Mouse (Mus musculus): ENCODE data around the gene Plxdc1.

Gene Plxdc1

DNA sequence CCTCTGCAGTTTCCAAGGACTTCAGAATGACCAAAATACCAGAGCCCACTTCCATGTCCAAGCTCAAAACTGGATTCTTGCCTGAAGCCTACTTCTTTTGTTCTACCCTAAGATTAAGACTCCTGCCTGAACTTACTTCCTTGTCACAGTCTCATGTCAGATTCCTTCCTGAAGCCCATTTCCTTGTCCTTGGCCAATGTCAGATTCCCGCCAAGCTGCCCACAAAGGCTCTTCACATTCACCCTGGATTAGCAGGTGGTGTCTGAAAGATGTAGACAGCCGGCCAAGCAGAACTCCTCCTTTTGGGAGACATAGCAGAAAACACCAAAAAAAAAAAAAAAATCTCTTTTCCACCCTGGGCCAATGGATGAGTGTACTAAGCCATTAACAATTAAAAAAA lies 70.8 kb downstream of the Plxdc1 start:
- peak; percentile 73 for DNase-seq (ENCODE audit: low read depth, low spot score)

DNA sequence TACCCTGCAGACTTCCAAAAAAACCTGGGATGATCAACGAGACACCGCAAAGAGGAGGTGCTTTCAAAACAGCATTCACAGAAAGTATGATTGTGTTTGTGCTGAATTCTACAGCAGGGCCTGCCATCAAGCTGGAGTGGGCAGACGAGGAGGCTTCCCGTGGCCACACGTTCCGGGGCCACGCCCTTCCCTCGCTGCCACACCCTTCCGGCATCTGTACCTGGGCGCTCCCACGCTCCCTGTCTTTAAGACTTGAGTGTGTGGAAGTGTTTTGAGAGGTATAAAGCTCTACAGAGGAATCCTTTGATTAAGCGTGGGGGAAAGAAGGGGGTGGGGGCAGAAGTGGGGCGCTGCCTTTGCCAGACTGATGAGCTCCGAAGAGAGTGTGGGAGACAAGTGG lies 73.1 kb downstream of the Plxdc1 start:
- DNase-seq (ENCODE audit: low read depth, low spot score) = peak; percentile 60

DNA sequence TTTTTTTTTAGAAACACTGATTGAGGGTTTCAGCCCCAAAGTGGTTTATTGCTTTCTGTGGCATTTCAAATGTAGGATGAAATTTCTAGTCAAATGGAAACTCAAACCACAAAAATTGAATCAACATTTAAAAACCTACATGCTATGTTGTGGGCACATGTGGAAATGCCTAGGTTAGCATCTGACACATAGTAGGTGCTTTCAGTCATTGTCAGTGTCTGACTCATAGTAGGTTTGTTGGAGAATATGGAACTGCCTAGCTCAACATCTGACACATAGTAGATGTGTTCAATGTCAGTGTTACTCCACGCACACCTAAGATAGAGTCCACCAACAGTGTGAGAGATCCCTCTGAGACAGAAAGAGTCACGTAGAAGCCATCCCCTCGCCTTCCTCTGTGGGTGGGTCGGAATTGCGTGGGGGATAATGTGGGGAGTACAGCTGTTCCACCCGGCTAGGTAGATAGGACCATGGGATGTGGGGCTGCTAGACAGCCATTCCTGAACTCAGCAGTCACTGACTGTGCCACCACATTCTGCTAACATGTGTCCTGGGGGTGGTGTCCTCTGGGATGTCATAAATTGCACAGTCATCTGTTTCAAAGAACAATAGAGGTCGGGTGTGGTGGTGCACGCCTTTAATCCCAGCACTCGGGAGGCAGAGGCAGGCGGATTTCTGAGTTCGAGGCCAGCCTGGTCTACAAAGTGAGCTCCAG lies 77.5 kb downstream of the Plxdc1 start:
- DNase-seq (ENCODE audit: low read depth, low spot score) = peak; percentile 27

DNA sequence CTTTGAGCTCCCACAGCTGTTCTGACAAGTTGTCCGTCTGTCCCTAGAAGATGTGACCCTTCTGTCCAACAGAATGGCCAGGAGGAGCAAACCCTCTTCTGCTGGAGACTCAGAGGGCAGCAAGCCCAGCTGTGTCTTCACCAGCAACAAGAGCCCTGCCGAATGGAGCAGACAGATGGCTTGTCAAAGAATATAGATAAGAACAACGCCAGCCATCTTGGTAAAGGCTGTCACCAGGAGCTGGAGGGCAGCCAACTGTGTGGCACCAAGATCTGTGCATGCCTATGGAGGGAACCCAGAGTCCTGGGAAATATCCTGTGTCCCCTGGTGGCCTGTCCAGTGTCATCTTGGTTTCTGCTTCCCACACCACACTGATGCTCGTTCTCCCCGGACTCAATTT lies 78.3 kb downstream of the Plxdc1 start:
- DNase-seq (ENCODE audit: low read depth, low spot score) = no peak

DNA sequence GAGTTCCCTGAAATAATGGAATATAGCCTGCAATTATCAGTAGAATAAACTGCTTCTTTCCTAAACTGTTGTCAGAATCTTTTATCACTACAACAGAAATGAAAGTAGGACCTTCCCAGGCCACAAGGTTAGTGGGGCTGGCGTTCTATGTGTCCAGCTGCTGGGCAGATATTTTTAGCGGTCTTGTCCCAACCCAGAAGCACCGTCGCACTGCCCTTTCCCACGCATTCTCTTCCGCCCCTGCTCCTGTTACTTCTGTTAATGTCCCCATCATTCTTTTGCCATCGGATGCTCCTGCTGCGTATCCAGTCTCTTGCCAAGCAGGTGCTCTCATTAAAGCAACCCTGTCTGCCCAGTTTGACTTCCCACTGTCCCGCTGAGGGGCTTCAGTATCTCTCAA lies 79.3 kb downstream of the Plxdc1 start:
- DNase-seq (ENCODE audit: low read depth, low spot score) = no peak

DNA sequence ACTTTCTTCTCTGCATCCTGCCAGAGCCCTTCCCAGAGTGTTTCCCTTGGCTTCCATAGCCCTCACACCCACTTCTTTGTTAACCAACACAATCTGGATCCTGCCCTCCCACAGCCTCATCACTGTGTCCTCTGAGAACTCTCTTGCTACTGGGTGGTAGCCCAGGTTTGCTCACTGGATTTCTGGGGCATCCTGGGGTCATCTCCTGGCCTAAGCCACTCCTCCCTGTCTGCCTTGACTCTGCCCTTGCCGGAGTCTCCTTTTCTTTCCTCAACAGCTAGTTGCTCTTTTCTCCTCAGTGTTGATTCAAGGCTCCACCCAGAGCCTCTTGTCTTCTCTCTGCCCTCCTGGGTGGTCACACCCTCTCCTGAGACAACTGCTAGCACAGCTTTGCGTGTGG lies 80.3 kb downstream of the Plxdc1 start:
- DNase-seq (ENCODE audit: low read depth, low spot score) = peak; percentile 88

DNA sequence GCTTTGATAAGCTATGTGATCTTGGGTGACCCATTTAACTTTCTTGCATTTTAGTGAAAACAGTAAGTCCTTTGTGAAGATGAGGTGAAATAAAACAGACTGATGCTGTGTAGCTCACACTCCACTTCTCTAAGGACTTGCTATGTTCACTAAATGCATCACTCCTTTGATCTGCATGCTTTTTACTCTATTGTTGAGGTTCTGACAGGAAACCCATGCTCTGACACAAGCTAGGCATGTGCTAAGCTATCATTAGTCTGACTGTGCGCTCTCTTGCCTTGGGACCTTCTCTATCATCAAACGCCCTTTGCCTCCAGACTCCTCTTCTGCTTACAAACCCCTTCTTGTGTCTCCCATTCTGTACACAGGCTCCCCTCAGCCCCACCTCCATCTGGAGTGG lies 80.7 kb downstream of the Plxdc1 start:
- DNase-seq (ENCODE audit: low read depth, low spot score) = no peak

DNA sequence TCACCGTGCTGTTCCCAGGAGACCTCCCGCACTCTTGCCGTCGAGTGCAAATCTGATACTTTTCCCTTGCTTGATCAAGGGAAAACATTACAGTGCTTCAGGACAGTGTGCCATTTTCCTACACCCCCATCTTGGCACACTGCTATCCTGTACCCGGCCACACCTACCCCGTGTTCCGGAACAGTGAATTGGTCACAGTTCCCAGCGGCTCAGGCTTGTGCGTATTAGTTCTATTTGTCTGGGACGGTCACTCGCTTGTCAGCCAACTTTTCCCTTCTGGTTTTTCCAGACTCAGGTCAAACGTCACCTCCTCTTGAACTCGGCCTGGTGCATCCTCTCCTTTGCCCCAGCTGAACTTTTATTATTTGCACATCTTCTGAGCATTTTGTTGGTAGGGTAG lies 81.4 kb downstream of the Plxdc1 start:
- no peak for DNase-seq (ENCODE audit: low read depth, low spot score)

DNA sequence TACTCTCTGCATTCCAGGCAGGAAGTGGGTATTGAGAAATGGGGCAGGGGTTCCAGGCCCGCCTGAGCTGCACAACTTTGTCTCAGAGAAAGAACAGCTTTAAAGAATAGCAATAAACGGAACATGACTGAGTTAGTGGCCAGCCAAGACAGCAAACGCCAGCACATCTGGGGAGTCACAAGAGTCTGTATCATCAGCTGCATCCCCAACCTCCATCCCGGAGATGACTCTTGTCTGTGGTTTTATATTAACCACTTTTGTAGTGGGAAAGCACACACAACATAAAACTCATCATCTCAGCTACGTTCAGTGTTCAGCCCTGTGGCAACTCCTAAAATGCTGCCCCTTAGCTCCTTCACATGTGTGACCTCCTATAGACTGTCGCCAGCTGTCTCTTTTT lies 84.4 kb downstream of the Plxdc1 start:
- no peak for DNase-seq (ENCODE audit: low read depth, low spot score)

DNA sequence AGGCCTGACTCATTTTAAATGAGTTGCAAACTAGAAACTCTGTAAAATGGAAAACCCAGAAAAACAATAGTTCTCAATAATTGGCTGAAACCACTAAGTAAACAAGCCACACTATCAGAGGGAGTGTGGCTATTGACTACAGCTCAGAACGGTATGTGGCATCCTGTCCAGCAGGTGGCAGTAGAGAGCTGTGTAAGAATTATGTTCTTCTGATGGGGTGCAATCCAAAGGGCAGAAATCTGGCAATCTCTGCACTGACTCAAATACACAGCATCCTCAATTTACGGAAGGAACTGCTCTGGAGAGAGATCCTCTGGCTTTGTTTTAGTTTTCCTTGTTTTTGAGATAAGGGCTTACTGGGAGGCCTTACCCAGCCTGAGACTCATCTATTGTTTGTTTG lies 86.4 kb downstream of the Plxdc1 start:
- peak; percentile 84 for DNase-seq (ENCODE audit: low read depth, low spot score)

DNA sequence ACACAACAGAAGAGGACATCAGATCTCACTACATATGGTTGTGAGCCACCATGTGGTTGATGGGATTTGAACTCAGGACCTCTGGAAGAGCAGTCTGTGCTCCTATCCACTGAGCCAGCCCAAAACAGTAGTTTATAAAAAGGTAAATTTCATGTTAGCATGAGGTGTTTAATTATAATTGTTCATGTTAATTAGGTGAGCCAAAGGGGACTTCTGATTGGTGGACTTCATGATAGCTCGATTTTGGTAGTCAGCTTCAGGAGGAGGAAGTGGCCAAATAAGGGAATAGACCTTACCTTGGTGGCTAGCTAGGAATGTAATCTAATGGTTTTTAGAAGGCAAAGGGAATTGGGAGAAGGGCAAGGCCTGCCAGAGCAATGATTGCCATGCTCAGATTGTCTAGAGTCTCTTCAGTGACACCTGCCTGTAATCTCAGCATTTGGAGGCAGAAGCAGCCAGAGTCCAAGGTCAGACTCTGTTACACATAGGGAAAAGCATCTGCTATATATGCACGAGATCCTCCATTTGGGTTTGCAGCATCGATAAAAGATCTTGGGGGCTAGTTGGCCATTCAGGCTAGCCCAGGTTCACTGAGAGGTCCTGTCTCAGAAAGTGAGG lies 88.6 kb downstream of the Plxdc1 start:
- DNase-seq (ENCODE audit: low read depth, low spot score) = no peak

DNA sequence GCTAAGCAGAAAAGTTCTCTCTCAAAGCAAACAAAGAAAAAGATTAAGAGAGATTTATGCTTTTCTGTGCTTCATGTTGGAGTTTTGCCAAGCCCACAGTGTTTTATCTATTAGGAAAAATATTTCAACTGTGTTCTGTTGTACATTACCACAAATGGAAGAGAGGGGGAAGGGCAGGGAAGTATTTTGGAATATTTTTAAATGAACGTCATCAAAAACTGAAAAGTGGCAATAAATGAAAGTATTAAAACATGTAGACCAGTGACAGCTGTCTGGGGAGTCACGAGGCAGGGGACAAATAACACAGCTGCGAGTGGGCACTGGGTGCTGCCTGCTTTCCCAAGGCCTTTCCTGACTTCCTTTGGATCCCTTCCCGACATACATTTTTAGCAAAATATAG lies 89.6 kb downstream of the Plxdc1 start:
- no peak for DNase-seq (ENCODE audit: low read depth, low spot score)

DNA sequence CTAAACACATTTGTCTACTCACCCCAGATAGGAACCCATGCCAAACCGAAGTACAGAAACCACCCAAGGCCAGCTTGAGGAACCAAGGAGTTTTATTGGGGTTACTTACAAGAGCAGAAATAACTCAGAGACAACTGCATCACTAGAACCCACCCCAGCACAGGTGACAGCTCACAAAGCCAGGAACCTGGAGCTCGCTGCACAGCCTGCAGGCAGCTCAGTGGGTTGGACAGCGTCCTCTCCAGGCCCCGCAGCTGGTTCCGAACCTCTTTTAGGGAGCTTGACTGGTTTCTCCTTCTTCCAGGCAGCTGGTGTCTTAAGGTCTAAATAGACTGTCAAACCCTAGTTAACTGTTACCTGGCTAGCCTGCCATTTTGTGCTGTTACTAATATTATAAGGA lies 94.4 kb downstream of the Plxdc1 start:
- no peak for DNase-seq (ENCODE audit: low read depth, low spot score)

DNA sequence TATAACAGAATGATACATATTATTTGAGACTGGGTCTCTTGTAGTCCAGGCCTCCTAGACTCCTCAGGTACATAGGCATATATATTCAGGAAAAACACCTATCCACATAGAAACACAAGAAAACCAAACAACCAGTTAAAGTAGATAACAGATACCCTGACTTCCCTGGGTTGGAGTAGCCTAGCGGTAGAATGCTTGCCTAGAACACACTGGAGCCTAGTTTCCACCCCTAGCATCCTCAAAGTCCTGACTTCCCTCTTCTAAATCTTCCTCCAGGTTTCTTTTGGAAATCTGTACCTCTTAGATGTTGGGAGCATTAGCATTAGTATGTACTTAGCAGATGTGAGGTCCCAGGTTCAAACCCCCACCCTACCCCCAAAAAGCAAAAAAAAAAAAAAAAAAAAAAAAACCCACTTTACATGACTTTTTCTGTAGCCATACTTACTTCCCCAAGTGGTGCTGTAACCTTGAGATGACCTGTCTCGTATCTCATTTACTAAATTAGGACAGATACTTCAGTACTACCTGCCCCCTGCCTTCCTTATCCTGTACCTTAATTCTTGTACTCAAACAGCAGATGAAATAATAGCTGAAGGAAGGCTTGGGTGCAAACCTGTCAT lies 100.8 kb downstream of the Plxdc1 start:
- DNase-seq (ENCODE audit: low read depth, low spot score) = no peak

DNA sequence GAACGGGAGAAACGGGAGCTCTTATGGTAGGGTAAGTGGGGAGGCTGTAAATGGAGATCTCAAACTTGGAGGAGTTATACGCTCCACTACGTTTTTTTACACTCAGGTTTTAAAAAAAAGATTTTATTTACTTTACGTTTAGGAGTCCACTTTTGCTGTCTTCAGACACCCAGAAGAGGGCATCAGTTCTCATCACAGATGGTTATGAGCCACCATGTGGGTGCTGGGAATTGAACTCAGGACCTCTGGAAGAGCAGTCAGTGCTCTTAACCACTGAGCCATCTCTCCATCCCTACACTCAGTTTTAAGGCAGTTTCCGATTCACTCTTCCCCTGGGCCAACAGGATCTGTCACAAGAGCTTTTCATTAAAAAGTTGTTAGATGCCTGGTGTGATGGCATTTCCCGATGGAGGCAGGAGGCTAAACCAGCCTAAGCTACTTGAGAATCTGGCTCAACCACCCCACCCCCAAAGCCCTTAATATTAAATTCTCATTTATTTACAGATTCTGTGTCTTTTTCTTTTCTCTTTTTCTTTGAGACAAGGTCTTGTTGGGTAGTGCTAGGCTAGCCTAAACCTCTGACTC lies 101.6 kb downstream of the Plxdc1 start:
- no peak for DNase-seq (ENCODE audit: low read depth, low spot score)

DNA sequence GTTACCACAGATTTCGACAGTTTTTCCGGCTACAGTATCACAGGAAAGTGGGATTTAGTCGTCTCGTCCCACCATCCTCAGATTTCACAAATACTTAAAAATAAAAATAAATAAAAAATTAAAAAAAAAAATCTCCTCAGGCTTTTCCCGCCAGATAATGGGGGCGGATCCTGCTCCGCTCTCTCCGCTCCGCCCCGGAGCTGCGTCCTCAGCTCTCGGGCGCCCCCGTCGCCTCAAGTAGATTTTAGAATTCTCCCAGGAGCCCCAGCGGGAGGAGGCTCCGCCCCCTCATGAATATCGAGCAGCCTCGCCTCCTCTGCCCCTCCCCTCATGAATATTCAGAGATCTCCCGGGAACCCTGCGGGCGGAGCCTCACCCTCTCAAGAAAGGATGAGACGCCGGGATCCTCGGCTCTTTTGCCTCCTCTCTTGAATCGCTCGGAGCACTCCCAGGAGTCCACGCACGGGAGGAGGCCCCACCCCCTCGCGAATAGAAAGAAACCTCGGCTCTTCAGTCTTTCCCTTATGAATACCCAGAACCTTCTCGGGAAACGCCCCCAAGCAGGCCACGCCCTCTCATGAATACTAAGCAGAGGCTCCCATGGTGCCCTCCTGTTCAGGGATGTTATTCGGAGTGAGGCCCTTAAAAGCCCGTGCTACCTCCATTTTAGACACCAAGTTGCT lies 102.2 kb downstream of the Plxdc1 start, which contains the start of gene Fbxo47:
Fbxo47 (minus strand) TSS at position 237 of the 683 bp plus-strand sequence.
- DNase-seq (ENCODE audit: low read depth, low spot score) = peak; percentile 99

DNA sequence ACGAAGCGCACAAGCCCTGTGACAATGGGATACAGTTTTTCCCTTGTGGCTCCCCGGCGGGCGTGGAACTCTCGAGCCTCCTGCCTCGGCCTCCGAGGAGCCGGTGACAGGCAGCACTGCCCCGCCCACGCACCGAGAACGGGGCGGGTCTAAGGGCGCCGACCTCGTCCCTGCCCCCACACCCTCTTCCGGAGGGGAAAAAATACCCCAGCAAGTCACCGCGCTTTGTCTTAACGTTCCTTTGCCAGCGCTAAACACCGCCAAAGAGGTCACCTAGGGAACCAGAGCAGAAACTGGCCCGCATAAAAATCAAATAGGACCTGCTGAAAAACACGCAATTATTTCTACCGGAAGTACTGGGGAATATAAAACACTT lies 102.7 kb downstream of the Plxdc1 start:
- peak; percentile 96 for DNase-seq (ENCODE audit: low read depth, low spot score)

DNA sequence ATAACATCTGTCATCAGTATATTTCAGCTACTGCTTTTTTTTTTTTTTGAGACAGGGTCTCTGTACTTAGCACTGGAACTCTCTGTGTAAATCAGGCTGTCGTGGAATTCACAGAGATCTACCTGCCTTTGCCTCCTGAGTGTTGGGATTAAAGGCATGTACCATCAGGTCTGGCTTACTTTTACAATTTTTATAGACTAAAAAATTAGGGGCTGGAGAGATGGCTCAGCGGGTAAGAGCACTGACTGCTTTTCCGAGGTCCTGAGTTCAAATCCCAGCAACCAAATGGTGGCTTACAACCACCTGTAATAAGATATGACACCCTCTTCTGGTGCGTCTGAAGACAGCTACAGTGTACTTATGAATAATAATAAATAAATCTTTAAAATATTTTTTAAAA lies 105.9 kb downstream of the Plxdc1 start:
- DNase-seq (ENCODE audit: low read depth, low spot score) = no peak

DNA sequence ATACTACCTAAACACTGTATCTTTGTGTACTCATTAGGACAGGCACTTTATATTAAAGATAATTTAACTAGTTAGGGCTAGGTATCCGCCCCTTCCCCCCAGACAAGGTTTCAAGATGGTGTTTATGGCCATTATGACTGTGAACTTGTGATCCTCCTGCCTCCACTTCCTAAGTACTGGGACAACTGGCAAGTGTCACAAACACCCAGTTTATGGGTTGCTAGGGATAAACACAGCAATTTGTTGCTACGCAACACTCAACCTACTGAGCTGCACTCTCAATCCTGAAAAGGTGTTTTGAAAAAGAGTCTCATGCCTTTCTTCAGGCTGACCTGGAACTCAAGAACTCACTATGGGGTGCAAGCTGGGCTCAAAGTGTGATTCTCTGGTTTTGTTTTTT lies 108.9 kb downstream of the Plxdc1 start:
- DNase-seq (ENCODE audit: low read depth, low spot score) = no peak

DNA sequence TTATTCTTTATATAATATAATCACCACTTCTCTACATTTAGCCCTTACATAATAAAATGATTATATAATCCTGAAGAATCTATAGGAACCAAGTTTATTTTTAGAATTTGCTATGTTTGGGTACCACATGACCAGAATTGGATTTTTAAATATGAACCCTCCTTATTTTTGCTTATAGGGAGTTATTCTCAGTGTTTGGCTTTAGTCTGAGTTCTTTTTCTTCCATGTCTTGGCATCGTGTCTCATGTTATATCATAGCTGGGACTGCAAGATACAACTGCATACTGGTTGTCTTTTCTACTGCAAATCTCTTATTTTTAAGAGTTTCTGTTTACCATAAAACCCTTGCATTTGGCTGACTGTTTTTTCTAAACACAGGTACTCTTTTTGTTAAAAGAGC lies 111.8 kb downstream of the Plxdc1 start:
- DNase-seq (ENCODE audit: low read depth, low spot score) = no peak

Measured in R1 (cell line).